Mouse (Mus musculus): ENCODE data around the gene Edaradd.
"Not testable (repeated sequence)": the region's sequence is repeated elsewhere in the genome, so short reads cannot be mapped to it uniquely, and the experiment has no call there.

The Edaradd gene

DNA sequence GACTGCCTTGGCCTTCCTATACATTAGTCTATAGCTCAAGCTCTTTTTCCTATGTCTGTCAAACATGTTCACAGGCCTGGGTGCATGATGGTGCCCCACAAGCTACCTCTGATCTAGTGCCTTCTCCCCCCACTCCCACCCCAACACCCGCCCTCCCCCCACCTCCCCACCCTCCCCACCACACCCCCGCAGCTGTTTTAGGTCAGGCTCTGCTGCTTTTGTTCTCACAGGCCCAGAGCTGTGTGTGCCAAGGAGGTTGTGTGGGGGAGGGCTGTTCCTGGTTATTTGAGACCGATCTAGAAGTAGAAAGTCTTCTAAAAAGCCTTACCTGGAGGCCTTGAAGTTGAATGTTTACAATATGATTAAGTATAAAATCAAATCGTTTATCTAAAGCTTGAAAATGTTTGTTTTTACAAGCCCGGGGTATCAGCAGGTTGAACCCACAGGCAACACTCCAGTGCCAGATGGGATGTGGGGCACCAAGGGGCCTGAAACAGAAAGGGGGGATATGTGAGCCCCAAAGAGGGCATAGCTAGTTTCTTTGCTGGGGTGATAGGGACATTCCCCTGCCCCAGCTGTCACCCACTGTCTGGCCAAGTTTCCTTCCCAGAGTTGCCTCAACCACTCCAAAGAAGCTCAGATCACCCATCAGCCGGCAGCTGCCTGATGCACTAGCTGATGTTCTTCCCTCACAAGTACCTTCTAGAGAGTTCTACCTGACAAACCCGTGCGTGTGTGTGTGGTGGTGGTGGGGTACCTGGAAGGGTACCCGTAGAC is 8.9 kb downstream of the Edaradd start:
- DNase-seq (ENCODE audit: low spot score) = no peak

DNA sequence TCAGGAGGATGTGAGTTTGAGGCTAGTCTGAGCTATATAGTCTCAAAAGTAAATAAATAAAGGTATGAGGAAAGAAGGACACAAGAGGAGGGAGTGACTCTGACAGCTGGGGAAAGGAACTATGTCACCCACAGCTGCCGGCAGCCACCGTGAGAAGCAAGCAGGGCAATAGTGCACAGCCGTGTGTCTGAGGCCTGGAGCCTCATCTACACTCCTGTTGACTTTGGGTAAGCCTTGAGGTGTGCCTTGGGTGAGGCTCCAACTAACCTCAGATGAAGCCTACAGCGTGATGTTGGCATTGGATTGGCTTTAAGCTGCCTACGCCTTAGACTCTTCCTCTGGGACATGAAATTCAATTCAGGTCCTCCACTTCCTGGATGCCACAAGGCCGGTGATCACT is 10.2 kb downstream of the Edaradd start:
- no peak for DNase-seq (ENCODE audit: low spot score)

DNA sequence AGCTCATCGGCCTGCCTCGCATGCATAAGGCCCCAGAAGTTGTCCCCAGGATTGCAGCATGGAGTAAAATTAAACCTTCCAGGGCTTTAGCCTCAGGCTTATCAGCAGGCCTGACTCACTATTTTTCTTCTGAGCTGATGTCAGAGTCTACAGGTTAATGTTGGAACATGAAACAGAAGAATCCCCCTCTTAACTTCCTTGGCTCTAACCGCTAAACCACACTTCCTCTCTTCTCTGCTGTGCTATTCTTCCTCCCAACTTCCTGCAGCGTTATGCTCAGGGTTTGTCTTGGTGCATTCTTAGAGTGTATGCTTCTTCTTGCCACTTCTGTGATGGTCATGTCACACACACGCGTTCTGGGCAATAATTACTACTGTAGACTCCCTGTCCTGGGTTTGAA is 12.8 kb downstream of the Edaradd start:
- DNase-seq (ENCODE audit: low spot score) = no peak

DNA sequence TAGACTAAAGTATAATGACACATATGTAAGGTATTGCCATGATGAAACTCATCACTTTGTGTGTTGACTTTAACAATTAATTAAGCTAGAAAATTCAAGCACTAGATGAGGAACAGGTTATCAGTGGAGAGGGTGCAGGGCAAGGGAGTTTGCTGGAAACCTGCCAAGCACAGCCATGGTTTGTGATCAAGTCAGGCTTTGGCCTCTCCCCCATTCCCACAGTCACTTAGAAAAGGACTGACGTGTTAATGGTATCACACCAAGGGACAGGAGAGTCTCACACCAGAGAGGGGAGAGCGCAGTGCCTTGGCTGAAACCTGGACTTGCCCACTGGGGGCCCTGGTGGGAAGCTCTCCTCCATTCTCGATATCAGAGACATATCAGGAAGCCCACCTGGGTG is 14.9 kb downstream of the Edaradd start:
- no peak for DNase-seq (ENCODE audit: low spot score)

DNA sequence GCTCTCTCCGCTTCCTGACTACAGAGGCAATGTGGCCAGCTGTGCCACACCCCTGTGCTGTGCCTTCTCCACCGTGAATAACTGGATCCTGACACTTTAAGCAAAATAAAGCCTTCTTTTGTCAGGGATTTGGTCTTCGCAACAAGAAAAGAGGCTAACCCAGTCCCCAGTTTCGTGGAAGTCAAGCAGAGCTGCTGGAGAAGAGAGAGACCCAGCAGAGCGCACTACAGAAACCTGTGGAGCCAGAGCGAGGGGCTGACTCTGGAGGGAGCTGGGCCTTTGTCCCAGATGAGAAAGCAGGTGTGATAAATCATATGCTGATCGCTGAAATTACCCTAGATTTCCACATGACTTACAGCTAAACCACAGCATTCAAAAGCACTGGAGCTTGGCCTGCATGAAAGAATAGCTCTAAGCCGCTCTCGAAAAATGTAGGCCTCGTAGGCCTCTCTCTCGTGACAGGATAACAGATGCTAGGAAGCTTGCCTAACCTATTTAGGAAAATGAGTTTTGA is 16.9 kb downstream of the Edaradd start:
- DNase-seq (ENCODE audit: low spot score) = no peak

DNA sequence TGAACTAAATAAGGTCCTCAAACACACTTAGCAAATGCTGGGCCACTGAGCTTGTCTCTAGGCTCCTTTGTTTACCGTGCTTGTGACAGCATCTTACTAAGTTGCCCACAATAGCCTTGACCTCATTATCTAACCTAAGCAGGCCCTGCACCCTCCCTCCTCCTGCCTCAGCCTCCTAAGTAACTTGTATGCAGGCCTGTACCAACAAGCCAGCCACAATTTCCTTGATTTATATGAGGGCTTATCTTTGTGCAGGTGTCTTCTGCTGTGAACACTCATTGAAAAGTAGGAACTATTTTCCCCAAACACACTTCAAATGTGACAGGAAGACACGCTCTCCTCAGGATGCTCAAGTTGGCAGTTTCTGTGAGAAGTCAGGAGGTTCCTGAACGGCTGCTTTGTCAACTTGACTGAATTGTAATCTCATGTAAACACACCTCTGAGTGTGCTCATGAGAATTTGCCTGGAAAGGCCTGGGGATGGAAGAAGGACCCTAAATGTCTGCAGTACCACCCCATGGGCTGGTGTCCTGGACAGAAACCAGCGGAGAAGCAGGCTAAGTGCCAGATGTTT is 17.5 kb downstream of the Edaradd start:
- DNase-seq (ENCODE audit: low spot score) = no peak

DNA sequence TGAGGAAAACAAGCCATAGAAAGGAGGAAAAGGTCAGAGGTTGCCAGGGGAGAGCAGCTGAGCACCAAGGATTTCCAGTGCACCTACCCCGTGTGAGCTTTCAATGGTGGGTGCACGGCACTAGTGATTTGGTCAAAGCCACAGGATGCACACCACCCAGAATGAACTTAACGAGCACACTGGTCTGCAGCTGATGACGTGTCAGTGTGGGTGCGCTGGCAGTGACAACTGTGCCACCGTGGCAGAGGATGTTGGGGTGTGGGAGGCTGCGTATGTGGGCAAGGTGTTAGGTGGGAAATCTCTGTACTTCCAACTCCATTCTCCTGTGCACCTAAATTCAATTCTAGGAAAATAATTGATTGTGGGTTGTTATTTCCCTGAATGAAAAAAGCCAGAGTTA is 21.1 kb downstream of the Edaradd start:
- DNase-seq (ENCODE audit: low spot score) = no peak

DNA sequence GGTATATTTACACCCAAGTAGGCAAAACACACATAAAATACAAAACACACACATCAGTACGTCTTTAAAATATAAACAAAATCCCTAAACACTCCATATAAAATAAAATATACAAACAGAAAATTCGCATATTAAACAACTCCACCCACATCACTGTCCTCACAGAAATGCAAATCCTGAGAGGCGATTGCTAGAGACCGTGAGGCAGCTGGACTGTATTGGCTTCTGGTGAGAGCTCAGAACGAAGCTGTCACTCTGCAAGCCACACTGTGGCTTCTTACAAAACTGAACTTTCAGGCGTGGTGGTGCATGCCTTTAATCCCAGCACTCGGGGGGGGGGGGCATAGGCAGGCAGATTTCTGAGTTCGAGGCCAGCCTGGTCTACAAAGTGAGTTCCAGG is 22.4 kb downstream of the Edaradd start:
- no peak for DNase-seq (ENCODE audit: low spot score)

DNA sequence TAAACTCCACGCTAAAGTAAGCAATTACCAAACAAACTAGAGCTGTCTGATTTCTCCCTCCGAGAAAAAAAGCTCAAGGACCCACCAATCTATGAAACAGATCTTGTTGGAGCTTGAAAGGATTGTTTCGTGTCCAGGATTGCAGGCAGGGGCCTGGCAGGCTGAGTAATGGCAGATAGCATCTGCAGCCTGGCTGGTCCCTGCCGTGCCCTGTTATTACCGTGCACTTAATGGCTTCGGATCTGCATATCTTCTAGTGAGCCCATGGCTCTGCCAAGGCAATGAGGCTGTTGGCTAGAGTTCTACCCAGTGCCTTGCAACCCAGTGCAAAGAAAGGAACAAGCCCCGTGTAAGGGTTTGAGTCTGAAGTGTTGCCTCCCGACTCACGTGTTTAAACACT is 25.5 kb downstream of the Edaradd start:
- DNase-seq (ENCODE audit: low spot score) = no peak

DNA sequence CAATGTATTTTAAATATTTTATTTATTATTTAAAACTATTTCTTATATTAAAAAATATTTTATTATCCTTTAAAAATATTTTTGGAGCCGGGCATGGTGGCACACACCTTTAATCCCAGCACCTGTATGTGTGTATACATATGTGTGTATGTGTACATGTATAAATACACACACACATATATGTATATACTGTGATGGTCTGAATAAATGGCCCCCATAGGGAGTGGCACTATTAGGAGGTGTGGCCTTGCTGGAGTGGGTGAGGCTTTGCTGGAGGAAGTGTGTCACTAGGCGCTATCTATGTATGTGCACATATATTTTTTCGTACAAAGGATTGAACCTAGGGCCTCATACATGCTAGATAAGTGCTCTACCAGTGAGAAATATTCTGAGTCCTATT is 27.7 kb downstream of the Edaradd start:
- no peak for DNase-seq (ENCODE audit: low spot score)

DNA sequence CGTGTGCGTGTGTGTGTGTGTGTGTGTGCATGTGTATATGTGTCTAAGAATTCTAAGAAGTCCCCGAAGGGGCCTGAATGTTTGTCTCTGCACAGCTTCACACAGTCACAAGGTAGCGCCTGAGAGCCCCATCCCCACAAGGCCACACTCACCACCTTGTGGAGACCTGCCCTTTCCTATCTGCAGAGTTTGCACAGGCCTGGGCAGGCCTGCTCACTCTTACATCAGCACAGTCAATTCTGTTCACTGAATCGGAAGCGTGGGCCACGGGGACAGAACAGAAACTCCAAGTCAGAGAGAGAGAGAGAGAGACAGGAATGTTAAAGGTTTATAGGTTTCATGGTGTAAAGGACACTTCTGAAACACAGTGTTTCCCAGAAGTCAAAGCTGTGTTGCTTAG is 34.6 kb downstream of the Edaradd start:
- no peak for DNase-seq (ENCODE audit: low spot score)

DNA sequence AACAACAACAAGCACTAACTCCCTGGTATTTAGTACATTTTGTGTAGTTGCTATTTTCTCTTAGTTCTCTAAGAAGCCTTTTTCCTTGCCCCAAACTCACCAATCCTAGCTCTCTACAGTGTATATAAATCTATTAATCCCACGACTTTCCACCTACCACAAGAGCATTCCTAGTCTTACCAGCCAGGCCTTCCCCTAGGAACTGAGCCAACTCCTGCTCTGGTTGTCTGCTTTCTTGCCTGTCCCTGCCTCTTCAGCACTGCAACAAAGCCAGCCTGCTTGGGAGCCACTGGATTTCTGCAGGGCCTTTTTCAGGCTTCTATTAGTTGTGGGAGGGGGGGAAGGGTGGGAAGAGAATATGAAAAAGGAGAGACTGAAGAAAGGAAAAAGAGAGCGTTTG is 35.0 kb downstream of the Edaradd start:
- DNase-seq (ENCODE audit: low spot score) = no peak

DNA sequence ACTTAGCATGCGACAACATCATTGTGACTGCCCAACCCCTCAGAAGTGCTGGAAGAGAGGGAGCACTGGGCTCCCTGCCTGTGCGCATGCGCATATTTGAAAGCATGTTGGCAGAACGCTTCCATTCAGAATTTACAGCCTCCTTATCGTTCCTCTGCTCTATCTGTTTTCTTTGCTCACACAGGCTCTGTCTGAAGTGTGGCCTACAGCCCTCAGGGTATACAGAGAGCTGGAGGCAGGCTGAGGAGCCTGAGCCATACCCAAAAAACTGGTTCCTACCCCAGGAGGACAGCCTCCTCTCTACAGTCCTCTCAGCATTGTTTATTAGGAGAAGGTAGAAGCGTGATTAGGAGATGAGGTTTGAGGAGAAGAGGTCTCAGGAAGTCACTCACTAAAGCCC is 40.4 kb downstream of the Edaradd start:
- no peak for DNase-seq (ENCODE audit: low spot score)

DNA sequence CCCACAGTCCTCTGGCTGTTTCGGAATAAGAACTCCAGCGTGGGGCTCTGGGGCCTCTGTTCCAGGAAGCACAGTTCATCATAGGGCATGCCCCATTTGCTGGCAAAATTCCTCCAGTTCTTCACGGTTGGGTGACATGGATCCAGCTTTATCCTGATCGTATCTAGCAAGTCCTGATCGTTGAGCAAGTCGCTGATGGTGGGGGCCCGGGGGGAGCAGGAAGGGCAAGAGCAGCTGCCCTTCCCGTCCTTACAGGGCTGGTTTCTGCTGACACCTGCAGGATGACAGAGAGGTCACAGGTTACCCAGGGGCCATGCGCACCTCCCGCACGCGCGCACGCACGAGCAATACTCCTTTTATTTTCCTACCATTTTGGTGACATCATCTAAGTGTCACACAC is 41.9 kb downstream of the Edaradd start:
- DNase-seq (ENCODE audit: low spot score) = no peak

DNA sequence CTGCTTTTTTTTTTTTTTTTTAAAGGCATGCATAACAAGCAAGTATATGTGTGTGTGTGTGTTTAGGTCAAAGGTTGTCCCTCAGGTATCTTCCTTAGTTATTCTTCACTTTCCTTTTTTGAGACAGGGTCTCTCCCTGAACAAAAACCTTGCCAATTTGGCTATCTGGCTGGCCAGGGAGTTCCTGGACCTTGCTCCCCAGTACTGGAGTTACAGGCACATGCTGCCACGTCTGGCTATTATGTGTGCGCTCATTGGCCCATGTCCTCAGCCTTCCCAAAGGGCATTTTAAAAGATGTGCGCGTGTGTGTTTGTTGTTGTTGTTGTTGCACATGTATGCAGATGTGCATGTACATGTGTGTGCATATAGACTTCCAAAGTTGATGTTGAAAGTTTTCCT is 43.4 kb downstream of the Edaradd start:
- no peak for DNase-seq (ENCODE audit: low spot score)

DNA sequence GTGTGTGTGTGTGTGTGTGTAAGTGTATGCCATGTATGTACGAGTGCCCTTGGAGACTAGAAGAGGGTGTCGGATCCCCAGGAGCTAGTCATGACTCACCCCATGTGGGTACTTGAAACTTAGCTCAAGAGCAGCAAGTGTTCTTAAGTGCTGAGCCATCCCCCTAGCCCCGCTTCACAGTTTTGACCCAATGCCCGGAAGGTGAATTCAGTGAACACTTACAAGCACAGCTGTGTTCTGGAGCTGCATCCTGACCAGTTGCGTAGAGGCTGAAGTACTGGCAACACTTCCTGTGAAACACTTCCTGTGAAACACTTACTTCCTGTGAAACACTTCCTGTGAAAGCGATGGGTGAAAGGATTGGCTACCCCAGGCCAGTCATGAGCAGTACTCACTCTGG is 45.0 kb downstream of the Edaradd start:
- no peak for DNase-seq (ENCODE audit: low spot score)

DNA sequence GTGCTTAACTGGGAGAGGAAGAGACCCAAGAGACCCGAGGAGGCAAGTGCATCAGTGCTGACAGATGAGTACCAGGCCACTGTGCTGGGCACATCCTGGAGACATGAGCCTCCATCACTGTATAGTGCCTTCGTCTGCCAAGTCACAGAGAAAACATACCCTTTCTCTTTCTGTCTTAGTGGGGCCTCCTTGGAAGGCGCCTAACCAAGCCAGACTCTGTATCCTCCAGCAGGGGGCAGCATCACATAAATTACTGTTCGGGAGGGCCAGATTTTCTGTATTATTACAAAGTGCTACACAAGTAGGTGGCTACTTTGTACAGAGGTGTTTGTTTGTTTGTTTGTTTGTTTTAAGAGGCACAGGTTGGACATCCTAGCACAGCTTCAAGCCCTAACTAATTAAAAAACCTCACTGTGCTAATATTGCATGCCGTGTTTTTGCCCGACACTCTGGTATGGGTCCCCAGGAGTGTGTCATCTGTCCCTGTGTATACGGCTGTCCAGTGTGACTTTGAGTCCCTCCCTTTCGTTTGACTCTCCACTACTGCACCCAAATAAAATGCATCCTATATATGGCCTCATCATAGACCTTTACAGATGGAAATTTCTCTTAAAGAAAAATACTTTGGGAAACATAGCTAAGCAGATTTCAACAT is 46.4 kb downstream of the Edaradd start:
- DNase-seq (ENCODE audit: low spot score) = peak; percentile 50

DNA sequence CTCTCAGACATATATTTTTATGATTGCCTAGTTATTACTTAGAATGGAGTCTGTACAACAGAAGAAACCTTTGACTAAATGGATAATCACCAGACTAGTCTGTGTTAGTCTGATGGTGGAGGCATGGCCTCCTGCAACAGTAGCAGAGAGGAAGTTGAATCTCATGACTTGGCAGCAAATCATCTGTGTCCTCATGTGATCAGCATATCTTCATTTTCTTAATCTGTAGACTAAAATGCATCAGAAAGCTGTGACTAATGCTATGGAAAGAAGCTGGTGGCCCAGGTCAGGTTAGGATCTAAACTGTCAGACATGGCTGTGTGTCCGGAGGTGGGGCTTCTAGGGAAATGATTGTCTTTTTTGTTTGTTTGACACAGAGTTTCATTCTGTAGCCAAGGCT is 51.8 kb downstream of the Edaradd start:
- DNase-seq (ENCODE audit: low spot score) = no peak

DNA sequence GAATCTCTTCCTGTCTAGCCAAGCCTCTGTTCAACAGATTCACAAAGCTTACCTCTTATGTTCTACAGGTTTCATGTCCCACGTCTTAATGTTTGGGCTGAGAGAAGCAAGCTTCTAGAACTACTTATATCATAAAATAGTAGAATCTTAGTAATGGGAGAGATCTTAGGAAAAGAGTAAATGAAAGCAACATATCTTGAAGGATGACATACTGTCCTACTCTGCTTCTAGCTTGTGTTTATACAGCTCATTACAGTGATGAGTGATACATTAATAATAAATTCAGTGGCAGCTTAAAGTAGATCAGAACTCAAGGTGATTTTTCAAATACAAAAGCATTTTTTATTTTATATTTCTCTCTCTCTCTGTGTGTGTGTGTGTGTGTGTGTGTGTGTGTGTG is 55.4 kb downstream of the Edaradd start, which contains the start of gene Lgals8:
Gene Lgals8, minus strand, starts transcription at position 101 of the 400 bp plus-strand sequence.
- DNase-seq (ENCODE audit: low spot score) = no peak

DNA sequence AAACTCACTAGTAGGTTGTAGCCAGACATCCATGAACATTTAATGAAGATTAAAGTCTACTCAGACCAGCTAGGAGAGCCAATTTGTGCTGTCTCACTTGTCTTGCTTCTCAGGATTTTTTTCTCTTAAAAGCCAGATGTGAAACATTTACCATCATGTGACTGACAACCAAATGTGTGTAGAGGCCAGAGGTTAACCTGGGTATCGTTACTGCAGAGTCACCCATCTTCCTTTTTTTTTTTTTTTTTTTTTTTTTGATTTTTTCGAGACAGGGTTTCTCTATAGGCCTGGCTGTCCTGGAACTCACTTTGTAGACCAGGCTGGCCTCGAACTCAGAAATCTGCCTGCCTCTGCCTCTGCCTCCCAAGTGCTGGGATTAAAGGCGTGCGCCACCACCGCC is 56.1 kb downstream of the Edaradd start:
- DNase-seq (ENCODE audit: low spot score) = not testable (repeated sequence)

DNA sequence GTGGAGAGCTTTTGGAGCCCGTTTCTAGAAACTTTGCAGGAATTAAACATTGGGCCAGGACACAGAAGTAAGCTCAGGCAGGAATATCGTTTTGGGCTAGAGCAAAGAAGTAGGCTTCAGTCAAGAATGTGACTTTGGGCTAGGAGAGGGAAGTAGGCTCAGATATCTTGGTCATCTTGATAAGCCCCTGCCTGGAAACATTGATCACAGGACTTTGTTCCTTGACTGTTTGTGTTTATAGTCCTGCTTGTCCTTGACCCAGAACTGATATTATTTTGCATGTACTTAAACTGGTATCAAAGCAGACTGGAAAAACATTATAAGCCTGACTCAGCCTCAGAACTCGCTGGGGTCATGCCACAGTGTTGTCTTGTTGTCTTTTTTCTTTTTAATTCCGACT is 57.6 kb downstream of the Edaradd start:
- no peak for DNase-seq (ENCODE audit: low spot score)

DNA sequence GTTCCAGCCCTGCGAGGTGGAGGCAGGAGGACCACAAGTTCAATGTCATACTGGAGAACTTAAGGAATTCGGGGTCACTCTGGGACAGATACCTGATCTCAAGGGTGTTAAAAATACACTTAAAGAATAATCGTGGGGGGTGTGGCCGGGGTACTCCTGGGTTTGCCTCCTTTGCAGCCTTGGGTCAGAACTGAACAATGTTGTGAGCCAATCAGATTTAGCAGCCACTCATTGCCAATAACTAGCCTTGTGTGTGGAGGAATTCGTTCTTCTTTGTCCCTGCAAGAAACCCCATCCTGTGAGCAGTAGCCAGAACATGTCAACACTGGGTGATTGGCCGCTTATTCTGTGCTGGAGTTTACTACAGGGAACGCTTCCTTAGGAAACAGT is 58.5 kb downstream of the Edaradd start:
- peak; percentile 25 for DNase-seq (ENCODE audit: low spot score)

Measured in left cerebral cortex, adult 11 months (tissue).